Mouse (Mus musculus): ENCODE results near the gene Atf1. TPM values are rescaled to one million over a fixed set of nuclear protein-coding genes. Genes with fewer than 3 reads are reported as not detected.

The Atf1 gene
- 65.3 and 69.3 TPM in 2 replicates for polyA plus RNA-seq (2012)

GRCm38 (mm10) chr15:100227663-100228534, at the start of gene Atf1:
TSS of gene Atf1 (plus strand) at chr15:100227819.

DNA sequence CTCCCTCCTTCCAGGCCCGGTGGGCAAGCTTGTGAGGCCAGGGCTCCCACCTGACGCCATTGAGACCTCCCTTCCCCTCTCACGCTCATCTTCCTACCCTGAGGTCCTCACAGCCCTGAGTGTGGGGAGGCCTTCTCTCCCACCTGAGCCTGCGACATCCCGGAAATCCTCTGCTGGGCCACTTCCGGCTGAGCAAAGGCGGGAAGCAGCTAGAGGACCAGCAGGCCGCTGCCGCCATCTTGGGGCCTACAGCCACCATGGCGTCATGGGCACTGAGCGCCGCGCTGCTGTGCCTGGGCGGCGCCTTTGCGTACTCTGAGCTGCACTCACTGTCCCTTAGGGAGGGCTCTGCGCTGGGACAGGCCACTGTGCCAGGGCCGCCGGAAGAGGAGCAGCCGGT, 53.0 kb downstream of the Atf1 start, which contains the start of gene Tmprss12:
TSS of gene Tmprss12 (plus strand) at position 212 of the 400 bp plus-strand sequence.

DNA sequence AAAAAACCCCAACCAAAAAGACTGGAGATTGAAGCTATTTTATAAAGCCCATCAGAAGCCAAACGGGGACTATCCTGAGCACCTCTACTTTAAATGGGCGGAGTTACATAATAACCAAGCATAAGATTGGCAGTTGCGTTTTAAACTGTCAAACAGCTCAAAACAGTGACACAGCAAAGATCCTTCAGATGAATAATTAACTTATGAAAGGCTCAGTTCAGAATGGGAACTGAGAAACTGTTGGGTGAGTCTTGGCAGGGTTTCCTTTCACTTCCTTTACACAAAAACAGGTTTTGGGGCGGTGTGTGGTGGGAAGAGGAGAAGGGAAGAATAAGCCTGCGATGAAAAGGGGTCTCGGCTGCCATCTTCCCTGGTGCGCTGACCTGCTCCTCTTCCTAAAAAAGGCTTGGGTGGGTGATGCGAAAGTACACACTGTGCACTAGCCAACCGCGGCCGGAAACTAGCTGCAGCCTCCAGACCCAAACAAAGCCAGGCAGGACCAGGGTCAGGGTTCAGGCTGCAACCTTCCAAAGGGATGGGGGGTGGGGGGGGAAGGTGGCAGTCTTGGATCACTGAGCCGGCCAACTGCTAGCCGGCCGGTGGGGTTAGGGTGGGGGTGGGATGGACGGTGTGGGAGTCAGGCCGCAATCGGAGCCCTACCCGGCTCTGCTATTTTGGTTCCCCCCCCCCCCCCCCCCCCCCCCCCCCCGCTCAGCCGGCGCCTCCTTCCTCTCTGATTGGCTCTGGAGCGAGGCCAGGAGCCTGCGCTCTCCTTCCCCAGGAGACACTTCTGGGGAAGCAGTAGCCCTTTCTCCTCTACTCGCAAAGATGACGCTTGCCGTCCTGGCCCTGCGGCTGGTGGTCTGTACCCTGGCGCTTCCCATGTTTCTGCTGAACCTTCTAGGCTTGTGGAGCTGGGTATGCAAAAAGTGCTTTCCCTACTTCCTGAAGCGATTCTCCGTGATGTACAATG, 76.7 kb downstream of the Atf1 start, which contains the start of gene Mettl7a1:
TSS of gene Mettl7a1 (plus strand) at position 122 of the 973 bp plus-strand sequence.

Other genes with a start within 250 kb of the Atf1 start
- gene Dip2b, start 189.2 kb upstream of the Atf1 start, polyA plus RNA-seq (2012) = 2.2 and 2.7 TPM in 2 replicates
- not detected in 2 replicates for gene Tmprss12, start 53.0 kb downstream of the Atf1 start, polyA plus RNA-seq (2012)
- gene Mettl7a1, start 76.3 kb downstream of the Atf1 start, polyA plus RNA-seq (2012) = 66.1 and 85.3 TPM in 2 replicates
- not detected in 2 replicates for gene Mettl7a3, start 107.1 kb downstream of the Atf1 start, polyA plus RNA-seq (2012)
- not detected in 2 replicates for gene Methig1, start 125.3 kb downstream of the Atf1 start, polyA plus RNA-seq (2012)
- not detected in 2 replicates for gene Mettl7a2, start 125.4 kb downstream of the Atf1 start, polyA plus RNA-seq (2012)
- not detected in 2 replicates for gene Higd1c, start 136.7 kb downstream of the Atf1 start, polyA plus RNA-seq (2012)
- gene Gm5475, start 194.3 kb downstream of the Atf1 start, polyA plus RNA-seq (2012) = 0.02 TPM in 1 of 2 replicates, not detected in the other
- 2.4 and 3.1 TPM in 2 replicates for gene Slc11a2, start 197.3 kb downstream of the Atf1 start, polyA plus RNA-seq (2012)
- 58.4 and 60.8 TPM in 2 replicates for gene Letmd1, start 241.2 kb downstream of the Atf1 start, polyA plus RNA-seq (2012)